Mouse (Mus musculus): ENCODE measurements around the gene Klk1b8.

DNA sequence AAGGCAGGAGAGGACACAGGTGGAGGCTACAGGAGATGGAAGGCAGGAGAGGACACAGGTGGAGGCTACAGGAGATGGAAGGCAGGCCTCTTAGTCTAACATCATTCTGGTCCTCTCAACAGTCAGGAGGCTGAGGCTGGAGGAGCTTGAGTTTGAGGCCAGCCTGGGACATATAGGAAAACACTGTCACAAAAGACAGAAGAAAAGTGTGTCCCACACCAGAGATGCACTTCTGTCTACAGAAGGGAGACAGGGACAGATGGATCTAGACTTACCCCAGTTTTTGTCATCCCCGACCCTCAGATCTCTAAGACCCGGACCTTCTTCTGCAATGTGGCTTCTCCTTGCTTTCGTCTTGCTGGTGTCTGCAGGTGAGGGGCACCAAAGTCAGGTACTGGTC is 17.0 kb upstream of the Klk1b8 start, which contains the start of gene Klk15:
- TF ChIP-seq CTCF (conservative IDR thresholded peaks at IDR 0.05 in 1 of 2, IDR thresholded peaks at IDR 0.05 in 1 of 2; ENCODE audit: low read depth in 2 of 2, low read length in 2 of 2) (no peak), NRF1 (IDR thresholded peaks at IDR 0.05; ENCODE audit: low read depth, low read length) (no peak), RAD21 (IDR thresholded peaks at IDR 0.05; ENCODE audit: low read depth, low read length) (no peak), ZMIZ1 (IDR thresholded peaks at IDR 0.05; ENCODE audit: low read depth, low read length) (no peak), ZKSCAN1 (IDR thresholded peaks at IDR 0.05; ENCODE audit: borderline replicate concordance, low read depth, low read length) (no peak), POLR2A (IDR thresholded peaks at IDR 0.05; ENCODE audit: low read depth, low read length) (no peak), EP300 (IDR thresholded peaks at IDR 0.05; ENCODE audit: low read length) (no peak)

Measured in CH12.LX (cell line).